Mouse (Mus musculus): ENCODE measurements at regions not wholly inside any gene's neighbourhood (a gene's known extent, or its start where the extent isn't known, plus 50 kb on each side); places are given as distances from the start of the nearest gene placed in this dataset.

- intact Hi-C loops (cut with DNase I) = no loop called here
- no peak for DNase-seq (ENCODE audit: low spot score in 2 of 2)
Observed at GRCm38 (mm10) chr8:26226612-26227528, 107.5 kb downstream of the Gm45692 start.

DNA sequence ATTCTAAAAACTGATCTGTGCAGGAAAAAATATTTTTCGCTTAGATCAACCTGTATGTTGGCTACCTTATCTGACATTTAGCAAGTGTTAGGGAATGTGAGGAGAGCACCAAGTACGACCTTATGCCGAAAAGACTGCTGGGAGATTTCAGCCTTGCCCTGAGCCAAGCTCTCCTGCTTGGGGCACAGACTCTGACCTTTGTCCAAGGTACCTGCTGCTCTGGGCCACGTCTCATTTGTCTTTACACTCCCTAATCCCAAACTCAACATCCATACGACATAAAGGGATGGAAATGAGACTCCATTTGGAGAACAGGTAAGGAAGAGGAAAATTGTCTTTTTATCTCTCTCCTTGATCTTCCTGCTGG lies 108.2 kb downstream of the Gm45692 start:
- no peak for DNase-seq (ENCODE audit: low spot score in 2 of 2)
- intact Hi-C loops (cut with DNase I) = no loop called here

- DNase-seq (ENCODE audit: low spot score in 2 of 2) = peak in 1 of 2 experiments; percentile 2
- intact Hi-C loops (cut with DNase I) = no loop called here
Observed at GRCm38 (mm10) chr8:26229548-26229947, 110.2 kb downstream of the Gm45692 start.

GRCm38 (mm10) chr8:26239075-26239474 lies 119.7 kb downstream of the Gm45692 start:
- intact Hi-C loops (cut with DNase I) = no loop called here
- DNase-seq (ENCODE audit: low spot score in 2 of 2) = no peak

- no peak for DNase-seq (ENCODE audit: low spot score in 2 of 2)
- intact Hi-C loops (cut with DNase I) = no loop called here
Observed at GRCm38 (mm10) chr8:26239604-26240003, 120.3 kb downstream of the Gm45692 start.

- peak; percentile 4 to 73 for DNase-seq (ENCODE audit: low spot score in 2 of 2)
- intact Hi-C loops (cut with DNase I) = no loop called here
Observed at GRCm38 (mm10) chr8:26243743-26244142, 124.4 kb downstream of the Gm45692 start.

DNA sequence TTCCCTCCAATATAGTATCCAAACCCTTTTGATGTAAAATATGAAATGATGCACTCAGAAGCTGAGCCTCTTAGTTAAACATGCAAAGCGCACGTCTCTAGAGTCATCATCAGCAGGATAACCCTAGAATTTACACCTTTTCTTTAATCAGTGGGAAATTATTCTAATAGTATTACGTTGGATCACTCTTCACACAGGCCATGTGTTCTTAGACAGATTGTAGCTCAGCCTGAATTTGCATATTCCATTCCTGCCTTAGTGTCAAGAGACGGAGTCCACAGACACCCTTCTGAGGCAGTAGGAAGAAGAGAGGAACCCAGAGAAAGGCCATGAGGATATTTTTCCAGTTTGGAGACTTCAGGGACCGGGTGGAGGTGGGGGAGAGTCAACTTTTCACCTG lies 125.0 kb downstream of the Gm45692 start:
- DNase-seq (ENCODE audit: low spot score in 2 of 2) = no peak
- intact Hi-C loops (cut with DNase I) = no loop called here

GRCm38 (mm10) chr8:26255191-26255669 lies 135.9 kb downstream of the Gm45692 start:
- intact Hi-C loops (cut with DNase I) = no loop called here
- DNase-seq (ENCODE audit: low spot score in 2 of 2) = no peak

DNA sequence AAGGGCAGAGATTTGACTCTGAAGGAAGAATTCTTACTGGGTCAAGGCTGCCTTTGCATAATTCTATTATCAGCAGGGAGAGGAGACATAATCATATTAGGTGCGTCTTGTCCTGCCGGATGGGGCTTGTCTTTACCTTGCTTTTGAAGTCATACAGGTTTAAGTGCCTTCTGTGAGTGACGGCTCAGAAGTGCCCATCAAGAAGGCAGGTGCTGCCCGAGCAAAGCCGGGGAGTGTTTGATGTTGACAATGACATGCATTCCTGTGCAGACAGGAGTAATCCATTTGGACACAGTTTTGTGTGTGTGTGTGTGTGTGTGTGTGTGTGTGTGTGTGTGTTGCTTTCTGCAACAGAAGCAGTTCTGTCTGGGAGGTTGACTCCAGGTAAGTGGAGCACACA lies 141.0 kb downstream of the Gm45692 start:
- no peak for DNase-seq (ENCODE audit: low spot score in 2 of 2)
- intact Hi-C loops (cut with DNase I) = no loop called here

- intact Hi-C loops (cut with DNase I) = no loop called here
Observed at GRCm38 (mm10) chr8:26262536-26262935, 143.2 kb downstream of the Gm45692 start.

GRCm38 (mm10) chr8:26264869-26265321 lies 145.6 kb downstream of the Gm45692 start:
- intact Hi-C loops (cut with DNase I) = no loop called here
- no peak for DNase-seq (ENCODE audit: low spot score in 2 of 2)

More at GRCm38 (mm10) chr8:26262536-26262935, 143.2 kb downstream of the Gm45692 start:
- DNase-seq (ENCODE audit: low spot score in 2 of 2) = no peak

- intact Hi-C loops (cut with DNase I) = no loop called here
- no peak for DNase-seq (ENCODE audit: low spot score in 2 of 2)
Observed at GRCm38 (mm10) chr8:26265366-26265765, 146.0 kb downstream of the Gm45692 start.

DNA sequence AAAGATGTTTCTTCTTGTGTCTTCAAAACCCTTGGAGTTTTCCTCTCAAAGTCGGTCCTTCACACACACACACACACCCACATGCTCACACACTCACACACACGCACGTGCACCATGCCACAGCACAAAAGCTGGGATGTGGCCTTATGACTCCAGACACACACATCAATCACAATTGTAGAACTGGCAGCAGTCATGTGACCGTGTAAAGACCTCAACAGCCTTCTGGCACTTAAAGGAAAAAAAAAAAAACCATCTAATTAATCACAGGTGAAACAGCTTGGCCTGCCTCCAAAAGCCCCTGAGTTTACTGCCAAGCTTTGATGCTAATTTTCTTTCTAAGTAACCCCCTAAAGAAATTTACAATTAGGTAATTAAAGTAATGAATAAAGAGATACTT lies 147.1 kb downstream of the Gm45692 start:
- DNase-seq (ENCODE audit: low spot score in 2 of 2) = no peak
- intact Hi-C loops (cut with DNase I) = no loop called here

- intact Hi-C loops (cut with DNase I) = no loop called here
- no peak for DNase-seq (ENCODE audit: low spot score in 2 of 2)
Observed at GRCm38 (mm10) chr8:26267569-26267968, 148.2 kb downstream of the Gm45692 start.

GRCm38 (mm10) chr8:26268751-26269415 lies 149.5 kb downstream of the Gm45692 start:
- DNase-seq (ENCODE audit: low spot score in 2 of 2) = no peak
- intact Hi-C loops (cut with DNase I) = no loop called here

GRCm38 (mm10) chr8:26272110-26272509 lies 152.8 kb downstream of the Gm45692 start:
- no peak for DNase-seq (ENCODE audit: low spot score in 2 of 2)
- intact Hi-C loops (cut with DNase I) = no loop called here

DNA sequence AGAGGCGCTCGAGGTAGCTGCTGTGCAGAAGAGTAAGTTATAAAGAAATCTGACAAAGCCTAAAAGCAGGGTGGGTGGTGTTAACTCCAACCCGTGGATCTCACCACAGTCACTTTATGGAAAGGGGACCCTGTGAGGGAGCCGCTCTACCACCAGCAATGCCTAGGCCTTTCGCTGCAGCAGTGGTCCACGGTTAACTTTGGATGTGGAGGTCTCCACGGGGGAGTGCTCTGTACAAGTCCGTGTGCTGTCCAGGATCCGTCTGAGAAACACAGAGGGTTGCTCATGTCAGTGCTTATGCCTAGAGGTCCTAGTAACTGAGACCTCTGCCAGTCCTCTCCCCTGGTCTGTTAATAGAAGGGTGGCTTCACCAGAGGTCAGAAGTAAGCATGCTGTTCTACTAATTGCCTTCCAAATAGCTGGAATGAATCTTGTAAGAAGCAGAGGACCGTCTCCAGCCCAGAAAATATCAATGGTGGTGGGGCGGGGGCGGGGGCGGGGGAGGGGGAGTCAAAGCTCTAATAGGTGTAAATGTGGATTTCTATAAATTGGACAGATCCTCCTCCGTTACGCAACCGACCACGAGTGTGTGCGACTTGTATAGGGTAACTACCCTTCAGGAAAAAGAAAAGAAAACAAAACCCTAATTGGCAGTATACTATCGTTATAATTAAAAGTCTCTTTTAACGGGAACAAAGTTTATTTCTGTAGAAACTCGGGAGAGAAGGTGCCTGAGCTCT lies 153.5 kb downstream of the Gm45692 start:
- DNase-seq (ENCODE audit: low spot score in 2 of 2) = peak in 1 of 2 experiments; percentile 11
- intact Hi-C loops (cut with DNase I) = no loop called here

DNA sequence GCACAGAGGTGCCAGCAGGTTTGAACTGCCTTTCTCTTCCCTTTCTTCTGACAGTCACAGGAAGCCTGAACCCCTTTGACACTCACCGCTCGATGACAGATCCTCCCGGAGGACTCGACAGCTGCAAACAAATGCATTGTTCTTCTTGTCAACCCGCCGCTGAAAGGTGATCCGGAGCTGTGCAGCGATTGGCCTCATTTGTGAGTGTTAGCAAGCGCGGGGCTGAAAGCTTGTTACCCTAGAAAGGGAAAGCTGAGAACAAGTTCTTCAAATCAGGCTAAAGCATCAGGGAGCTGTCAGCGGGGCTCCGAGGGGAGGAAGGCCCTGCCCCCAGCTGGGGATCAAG lies 154.1 kb downstream of the Gm45692 start:
- no peak for DNase-seq (ENCODE audit: low spot score in 2 of 2)
- intact Hi-C loops (cut with DNase I) = no loop called here

DNA sequence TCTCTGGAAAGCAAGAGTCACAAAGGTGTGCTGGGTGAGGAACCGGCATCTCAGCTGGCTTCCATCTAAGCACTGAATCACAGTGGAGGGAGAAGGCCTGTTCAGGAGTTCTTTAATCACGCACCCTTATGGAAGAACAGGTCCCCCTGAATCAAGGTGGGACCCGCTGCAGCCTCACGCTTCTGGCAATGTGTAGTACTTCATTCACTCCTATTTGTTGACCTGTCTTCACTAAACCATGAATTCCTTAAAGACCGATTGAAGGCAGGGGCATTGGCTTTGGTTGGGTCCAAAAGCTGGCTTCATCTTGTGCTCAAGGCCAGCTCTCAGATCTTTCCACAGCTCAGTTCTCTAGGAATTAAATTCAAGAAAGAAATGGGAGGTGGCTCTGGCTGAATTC lies 154.5 kb downstream of the Gm45692 start:
- no peak for DNase-seq (ENCODE audit: low spot score in 2 of 2)
- intact Hi-C loops (cut with DNase I) = no loop called here

- intact Hi-C loops (cut with DNase I) = no loop called here
- no peak for DNase-seq (ENCODE audit: low spot score in 2 of 2)
Observed at GRCm38 (mm10) chr8:26274481-26274880, 155.1 kb downstream of the Gm45692 start.
